Mouse (Mus musculus): ENCODE data around the gene Arid3c.

DNA sequence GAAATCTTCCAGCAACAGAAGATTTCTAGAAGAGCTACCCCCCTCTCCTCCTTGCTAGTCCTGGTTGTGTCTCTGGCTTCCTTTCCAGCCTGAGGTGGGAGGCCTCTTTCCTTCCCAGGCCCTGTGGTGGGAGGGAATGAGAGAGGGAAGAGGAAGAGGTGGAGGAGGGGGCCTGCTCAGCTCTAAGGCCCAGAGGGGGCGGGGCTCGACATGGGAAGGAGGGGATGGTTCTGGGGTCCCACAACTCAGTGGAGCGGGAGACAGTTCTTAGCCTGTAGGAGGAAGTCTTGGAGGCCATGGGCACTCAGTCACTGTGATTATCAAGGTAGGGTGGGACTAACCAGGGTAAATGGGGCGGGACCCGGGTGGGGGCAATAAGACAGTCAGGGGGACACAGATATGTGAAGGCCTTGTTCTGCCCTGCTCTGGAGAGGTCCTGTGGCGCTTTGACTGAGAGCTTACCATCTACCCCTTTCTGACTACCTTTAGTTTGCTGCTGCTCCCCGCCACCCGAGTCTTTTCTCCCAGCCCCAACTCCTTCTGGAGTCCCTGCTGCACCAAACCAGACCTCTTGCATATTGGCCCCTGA, 31.3 kb upstream of the Arid3c start:
- TF ChIP-seq CTCF (conservative IDR thresholded peaks at IDR 0.05; ENCODE audit: insufficient read depth, insufficient read length, low read depth, low read length) (no peak), POLR2A (IDR thresholded peaks at IDR 0.05; ENCODE audit: low read depth, low read length) (no peak)
